Mouse (Mus musculus) spleen, postnatal 4 days (tissue): ENCODE data around the gene Epn2.

ENCODE experiments used
- DNase-seq, 2 experiments: peaks; one replicate each; pipeline ENCODE4 v3.0.0; 2022; ENCODE audit warnings: low spot score in 2 of 2

Epn2 gene

DNA sequence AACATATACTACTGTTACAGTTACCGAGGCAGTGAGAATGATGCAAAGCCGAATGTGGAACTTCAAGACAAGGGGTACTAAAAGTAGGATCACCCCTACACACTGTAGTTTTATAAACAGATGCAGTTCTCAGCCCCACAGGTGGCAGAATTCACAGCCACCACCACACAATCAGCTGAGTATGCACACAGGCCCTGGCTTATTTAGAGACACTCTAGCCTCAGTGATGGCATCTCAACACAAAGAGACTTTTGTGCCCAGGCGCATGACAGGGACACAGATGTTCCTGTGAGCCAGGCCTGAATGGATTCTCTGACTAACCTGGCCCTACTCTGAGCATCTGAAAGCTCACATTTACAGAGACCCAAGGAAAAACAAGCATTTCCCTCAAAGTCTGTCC lies 42.1 kb downstream of the Epn2 start:
- no peak for DNase-seq

DNA sequence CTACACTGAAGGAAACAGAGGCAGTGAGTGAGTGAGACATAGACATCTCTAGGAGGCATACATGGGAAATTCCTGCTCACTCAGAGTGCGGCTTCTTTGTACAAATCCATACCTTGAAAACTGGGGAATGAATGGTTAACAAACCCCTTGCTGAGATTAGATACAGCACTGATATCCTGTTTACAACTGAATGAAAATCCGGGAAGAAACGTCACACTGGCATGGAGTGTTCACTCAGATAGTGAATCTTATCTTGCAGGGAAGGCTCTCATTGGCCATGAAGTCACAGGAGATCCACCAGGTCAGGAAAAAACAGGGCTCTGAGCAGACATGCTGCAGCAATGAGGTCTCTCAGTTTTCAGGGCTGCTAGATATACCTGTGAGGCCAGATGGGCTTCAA lies 42.5 kb downstream of the Epn2 start:
- DNase-seq = no peak

DNA sequence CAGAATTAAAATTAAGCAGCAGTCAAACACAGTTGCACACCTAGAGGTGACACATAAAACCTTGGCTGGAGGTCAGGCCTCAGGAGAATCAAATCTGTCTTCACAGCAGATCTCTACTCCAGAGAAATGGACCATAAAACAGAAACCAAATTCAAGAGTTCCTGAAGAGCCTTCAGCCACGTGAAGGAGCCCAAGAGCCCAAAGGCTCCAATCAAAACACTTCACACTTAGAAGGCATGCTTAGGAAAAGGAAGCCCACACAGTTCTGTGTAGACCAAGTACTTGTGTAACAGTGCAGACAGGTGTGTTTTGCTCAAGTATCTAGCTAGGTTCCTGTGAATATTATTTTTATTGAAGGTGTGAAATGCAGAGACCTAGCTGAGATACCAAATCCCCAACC lies 44.0 kb downstream of the Epn2 start:
- no peak for DNase-seq

DNA sequence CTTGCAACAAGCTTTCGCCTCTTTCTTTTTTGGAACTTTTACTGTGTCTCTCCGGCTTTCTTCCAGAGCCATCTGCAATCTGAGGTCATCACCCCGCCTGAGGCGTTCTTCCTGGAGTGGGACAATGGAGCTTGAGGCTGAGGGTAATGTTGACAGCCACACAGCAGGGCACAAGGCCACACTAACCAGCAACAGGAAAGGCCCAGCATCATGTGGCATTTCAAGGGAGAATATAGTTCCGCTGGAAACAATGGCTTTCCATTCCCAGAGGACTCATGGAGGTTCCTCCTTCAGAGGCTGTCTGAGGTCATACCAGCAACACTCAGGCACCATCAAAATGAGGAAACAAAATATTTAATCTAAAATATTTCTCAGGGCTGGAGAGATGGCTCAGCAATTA lies 45.9 kb downstream of the Epn2 start:
- DNase-seq = no peak

DNA sequence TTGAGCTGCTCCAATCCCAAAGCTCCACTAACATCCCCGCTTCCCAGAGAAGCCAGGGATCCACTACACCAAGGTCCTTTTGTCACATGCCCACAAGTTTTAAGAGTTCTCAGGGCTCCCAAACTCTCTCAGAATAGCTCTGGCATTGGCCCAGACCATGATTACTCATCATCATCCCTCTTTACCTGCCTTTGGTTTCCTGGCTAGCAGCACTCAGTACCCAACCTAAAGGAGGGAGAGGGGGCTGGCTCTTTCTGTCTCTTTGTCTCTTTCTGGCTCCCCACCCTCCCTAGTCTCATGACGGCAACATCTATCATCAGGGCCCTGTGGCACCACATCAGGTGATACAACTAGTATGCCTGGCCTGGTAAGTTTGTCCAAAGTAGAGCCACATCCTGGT lies 46.7 kb downstream of the Epn2 start:
- DNase-seq = no peak

DNA sequence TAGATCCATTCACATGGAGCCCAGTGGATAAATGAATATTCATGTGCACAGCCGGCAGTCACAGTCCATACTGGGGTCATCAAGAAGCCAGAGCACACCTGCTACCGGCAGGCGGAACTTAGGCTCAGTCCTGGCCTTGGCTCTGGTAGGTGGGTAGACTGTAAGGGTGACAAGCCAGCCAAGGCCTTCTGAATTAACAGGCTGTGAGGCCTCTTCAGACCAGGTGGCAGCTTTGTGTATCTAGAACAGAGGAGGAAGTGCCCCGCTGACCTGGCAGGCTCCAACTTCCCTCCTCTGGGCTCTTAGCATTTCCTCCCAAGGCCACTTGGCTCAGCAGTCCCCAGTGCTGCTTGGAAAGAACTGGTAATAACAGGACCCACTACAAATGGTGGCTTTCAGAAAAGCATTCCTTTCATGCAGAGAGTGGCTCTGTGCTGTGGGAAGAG lies 50.2 kb downstream of the Epn2 start:
- DNase-seq = no peak

DNA sequence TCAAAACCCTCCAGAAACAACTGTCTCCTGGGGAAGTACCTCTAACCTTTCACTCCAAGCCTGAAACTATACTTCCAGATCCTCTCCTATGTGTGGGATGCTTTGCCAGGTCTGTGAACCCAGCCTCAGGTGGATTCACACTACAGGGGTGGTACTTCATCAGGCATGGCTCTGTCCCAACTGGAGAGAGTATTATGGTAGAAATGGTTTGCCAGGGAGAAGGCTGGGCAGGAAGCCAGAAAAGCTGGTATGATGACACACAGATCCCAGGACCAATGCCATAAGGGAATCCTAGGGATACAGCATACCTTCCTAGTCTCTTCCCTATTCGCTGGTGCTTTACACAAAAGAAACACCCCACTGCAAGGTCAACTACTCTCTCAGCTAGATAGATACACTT lies 52.6 kb downstream of the Epn2 start:
- no peak for DNase-seq

DNA sequence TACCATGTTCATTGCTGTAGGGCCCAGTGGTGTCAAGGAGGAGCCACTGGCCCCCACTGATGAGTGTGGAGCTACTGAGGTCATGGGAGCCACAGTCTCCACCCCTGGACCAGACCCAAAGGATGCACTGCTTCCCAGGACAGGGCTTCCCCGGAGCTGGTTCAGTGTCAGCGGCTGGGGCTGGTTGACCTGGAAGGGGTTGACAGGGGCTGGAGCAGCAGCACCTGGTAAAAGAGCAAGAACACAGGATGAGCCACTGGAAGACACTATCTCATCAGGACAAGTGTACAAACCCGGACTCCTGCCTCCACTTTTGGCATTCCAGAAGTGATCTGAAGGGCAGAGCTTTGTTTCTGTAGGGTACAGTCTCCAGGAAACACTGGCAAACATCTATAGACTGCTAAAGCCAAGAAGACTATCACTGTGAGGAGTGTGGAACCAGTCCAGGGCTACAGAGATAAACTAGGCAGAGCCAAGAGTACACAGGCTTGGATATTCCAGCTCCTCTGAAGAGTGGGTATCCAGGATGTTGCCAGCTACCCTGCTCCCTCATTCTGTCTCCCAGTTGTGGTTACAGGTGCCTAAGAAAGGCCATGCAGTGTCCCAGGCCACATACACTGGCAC lies 59.9 kb downstream of the Epn2 start:
- no peak for DNase-seq

DNA sequence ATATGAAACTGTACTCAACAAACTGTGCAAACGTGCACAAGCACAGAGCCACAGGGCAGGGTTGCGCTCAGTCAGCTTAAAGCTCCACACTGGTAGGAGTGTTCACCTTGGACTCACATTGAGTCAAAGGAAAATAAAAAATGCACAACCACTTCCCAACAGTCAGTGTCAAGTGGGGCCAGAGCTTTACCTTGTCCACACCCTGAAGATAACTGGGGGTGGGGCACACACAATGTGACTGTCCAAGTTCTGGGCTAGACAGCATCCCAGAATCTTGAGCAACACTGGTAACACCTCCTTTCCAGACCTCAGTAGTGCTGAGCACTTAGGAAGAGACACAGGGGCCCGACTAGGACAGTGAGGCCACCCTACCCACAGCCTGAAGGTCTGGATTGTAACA lies 60.6 kb downstream of the Epn2 start:
- DNase-seq = no peak

DNA sequence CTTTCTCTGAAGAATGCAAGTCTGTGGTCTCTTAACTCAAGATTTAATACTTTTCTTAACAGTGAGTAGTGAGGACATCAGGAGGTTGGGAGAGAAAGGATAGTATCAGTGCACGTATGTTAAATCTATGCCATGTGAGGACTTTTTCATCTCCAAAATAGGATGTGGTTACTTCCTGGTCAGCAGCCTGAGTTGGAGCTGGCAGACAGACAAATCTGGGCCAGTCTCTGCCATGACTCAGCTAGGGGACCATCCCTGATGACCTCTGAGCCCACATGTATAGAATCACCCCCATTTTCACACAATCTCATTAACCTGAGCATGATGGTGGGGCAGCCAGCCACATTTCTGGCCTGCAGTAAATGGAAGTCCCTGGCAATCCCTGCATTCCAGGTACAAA lies 61.5 kb downstream of the Epn2 start:
- no peak for DNase-seq

DNA sequence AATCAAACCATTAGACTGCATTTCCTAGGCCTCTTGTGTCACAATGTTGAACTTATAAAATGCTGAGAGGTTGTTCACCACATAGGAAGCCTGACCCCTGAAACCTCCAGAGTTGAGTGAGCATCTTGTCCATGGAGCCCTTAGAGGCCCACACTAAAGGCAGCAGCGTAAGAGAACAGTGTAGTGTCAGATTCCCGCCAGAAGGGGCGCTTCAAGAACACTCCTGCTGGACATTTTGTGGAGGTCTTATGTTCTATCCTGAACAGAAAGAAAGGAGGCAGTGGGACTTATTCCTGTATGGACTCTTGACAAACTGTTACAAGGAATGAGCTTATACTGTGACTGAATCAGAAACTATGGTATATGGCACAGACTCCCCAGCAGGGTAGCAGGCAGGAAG lies 64.5 kb downstream of the Epn2 start:
- no peak for DNase-seq

DNA sequence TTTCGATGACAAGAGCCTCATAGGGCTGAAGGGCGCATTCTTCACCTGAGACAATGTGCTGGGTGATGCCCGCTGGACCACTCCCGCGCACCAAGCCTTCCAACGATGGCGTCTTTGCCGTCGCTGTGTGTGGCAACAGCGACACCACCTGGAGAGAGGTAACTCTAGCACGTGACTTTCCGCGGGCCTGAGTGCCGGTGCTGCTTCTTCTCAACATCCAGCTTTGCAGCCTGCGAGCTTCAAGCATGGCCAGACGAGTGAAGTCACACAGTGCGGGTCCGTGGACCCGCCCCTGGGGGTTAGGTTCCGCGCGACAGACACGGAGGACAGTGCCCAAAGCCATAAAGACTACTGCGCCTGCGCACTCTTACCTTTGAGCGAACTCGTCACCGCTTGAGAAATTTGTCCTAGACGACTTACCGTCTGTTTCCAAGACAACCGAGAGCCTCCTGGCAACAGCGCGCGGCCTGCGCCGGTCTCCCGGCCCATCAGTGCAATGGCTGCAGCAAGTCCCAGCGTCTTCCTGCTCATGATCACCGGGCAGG lies 74.7 kb downstream of the Epn2 start, which contains the start of gene B9d1:
Gene B9d1 (plus strand): TSS at position 432 of the 545 bp plus-strand sequence.
- peak; percentile 87 to 94 for DNase-seq

DNA sequence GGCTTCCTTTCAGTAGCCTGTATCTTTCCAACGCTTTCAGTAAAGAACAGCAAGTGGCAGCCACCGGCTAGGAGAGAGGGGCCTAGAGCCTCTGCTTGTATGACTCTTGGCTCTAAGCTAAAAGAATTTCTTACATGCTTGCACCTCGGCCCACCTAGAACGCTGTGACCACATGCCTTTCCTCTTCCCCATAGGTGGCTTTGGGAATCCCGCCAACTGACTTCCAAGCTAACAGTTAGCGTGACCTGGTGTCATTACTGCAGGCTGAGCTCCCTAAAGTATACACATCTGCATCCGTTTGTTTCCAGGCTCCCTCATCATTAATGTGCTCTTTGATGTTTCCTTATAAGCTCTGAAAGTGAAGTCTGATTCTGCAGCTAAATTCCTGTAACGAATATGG lies 75.6 kb downstream of the Epn2 start:
- no peak for DNase-seq

DNA sequence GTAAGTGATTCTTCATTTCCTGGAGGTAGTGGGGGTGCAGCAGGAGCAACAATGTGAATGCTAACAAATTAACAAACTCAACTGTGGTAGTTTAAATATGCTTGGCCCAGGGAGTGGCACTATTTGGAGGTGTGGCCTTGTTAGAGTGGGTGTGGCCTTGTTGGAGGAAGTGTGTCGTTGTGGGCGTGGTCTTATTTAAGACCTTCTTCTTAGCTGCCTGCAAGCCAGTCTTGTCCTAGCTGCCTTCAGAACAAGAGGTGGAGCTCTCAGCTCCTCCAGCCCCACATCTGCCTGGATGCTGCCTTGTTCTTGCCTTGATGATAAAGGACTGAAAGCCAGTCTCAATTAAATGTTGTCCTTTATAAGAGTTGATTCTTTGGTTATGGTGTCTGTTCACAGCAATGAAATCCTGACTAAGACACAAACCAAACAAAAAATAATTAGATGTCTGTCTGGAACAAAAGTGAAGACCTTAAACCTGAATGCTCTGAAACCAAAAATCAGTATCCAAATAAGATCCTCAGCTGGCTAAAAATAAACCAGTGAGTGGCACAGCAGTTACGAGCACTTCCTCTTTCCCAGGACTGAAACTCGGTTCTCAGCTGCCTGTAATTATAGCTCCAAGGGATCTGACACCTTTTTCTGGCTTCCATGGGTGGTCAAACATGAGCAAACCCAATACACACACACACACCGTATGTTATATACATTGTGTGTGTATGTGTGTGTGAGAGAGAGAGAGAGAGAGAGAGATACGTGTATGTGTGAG lies 80.6 kb downstream of the Epn2 start:
- no peak for DNase-seq

DNA sequence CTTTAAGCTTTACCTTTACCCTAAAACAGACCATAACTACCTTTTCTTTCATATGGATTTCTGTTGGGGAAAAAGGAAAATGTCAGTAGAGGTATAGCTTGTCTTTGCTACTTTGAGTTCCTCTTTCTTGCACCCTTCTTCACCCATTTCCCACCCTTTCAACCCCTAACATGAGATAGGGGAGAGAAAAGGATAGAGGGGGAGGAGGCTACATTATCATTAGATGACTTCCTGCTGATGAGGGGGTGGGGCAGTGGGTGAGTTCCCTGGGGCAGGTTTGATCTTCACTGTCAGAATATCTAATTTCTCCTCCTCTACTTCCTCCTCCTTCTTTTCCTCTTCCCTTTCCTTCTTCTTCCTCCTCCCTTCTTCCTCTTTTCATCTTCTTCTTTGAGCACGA lies 82.0 kb downstream of the Epn2 start:
- DNase-seq = no peak

DNA sequence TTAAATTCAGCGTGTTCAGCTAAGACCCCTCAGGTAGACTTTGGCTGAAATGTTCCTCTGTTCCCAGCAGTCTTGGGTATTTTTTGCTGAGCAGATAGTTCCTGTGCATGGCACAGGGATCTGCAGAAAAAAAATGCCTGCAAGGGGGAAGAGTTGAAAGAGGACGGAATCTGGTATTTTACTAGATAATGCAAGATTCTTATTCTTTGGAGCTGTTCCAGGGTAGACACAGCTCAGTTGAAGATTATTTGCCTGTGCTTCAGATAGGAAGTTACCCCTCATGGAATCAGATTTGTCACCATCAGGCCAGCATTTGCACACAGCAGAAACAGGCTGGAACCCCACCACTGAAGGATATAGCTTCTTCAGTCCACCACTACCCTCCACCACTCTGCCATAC lies 84.0 kb downstream of the Epn2 start:
- no peak for DNase-seq

DNA sequence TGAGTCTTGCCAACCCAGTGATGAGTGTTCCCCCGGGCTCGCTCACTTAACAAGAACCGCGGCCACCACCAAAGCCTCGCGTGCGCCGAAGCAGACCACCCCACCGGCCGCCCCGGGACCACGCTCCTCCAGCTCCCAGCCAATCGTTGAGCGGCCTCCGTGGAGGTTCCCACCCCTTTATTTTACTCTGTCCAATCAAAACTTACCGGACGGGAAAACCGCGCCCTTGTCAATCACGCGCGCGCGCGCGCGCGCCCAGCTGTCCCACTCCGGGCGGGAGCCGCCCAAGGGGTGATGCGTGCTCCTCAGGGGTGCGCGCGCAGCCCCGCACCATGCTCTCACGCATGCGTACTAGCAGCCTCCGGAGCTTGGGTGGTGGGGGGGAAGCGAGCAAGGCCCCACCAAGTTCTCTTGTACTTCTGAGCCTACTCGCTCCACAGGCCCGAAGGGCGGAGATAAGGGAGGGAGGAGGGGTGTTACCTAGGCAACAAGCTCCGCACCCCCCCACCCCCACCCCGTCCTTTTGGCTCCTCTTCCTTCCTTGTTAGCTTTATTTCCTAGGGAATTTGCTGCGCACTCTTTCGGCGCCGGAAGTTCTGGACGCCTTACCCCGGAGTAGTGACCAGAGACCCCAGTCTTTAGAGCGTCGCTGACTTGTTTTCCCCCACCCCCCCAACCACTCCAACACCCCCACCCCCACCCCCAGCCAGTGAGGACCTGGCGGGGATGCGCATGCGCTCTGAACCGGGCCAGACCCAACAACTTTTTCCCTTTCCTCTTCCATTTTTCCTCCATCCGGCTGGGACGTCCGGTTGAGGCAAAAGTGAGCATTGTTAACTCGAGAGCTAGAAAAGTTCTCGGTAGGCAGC lies 85.1 kb downstream of the Epn2 start, which contains the start of gene Mapk7:
Gene Mapk7 (minus strand): TSS at position 278 of the 869 bp plus-strand sequence.
- DNase-seq = peak; percentile 96 to 98

DNA sequence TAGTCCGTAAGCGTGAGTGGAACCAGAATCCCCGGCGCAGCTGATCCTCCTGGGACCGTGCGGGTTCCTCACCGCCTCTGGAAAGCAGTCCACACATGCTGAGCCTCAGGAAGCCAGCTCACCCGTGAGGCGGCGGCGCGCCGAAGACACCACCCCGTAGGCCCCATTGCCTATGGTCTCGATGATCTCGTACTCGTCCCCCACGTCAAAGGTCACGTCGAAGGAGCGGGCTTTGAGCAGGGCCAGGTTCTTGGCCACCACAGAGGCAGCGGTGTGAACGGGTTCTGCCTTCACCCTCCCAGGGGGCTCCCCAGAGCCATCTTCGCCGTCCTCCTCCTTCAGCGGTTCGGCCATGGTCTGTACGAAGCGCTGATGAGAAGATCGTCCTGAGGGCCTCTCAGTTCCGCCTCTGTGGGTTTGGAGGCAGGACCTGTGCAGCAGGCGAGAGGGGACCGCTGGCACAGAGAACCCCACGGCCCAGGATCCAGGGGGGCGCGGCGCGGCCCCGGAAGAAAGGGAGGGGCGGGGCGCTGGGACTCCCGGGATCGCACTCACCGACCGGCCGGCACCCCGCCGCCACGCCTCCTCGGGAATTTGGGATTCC lies 85.9 kb downstream of the Epn2 start:
- peak; percentile 35 to 77 for DNase-seq

DNA sequence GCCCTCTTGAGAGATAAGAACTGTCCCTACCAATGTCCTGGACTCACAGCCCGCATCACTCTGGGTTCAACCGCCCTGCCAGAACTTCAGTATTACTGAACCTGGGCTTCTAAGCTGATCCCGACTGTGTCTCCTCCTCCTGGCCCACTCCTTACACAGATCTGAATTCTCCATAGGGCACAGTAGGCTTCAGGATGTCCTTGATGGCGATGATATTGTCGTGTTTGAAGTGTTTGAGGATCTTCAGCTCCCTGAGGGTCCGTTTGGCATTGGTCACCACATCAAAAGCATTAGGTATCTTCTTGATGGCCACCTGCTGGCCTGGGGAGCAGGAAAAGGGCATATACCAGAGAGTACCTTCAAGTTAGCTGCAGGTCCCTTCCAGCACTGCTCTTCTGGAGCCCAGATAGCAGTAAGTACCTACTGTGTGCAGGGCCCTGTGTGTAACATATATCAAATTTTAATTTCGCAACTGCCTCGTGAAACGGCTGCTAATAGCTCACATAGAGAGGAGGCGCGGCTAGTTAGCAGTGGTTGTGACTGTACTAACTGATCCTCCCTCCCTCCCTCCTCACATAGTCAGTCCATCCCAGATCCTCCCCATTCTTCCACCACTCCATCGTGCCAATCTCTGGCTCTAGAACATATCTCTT lies 86.6 kb downstream of the Epn2 start:
- DNase-seq = no peak

DNA sequence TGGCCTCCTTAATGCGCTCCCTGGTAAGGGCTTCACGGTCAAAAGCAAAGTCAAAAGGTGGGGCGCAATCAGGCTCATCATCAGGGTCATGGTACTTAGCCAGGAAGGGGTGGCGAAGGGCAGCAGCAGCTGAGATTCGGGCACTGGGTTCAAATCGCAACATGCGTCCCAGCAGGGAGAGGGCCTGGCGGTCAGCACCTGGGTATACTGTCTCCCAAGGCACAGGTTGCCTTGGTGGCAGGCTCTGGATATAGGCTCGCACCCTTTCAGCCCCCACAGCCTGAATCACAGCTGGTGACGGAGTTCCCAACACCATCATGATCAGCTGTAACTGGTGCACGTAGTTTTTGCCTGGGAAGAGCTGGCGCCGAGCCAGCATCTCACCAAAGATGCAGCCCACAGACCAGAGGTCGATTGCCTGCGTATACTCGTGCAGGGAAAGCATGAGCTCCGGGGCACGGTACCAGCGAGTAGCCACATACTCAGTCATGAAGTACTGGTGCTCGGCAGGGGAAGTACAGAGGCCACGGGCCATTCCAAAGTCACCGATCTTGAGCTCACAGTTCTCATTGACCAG lies 88.5 kb downstream of the Epn2 start:
- DNase-seq = no peak

DNA sequence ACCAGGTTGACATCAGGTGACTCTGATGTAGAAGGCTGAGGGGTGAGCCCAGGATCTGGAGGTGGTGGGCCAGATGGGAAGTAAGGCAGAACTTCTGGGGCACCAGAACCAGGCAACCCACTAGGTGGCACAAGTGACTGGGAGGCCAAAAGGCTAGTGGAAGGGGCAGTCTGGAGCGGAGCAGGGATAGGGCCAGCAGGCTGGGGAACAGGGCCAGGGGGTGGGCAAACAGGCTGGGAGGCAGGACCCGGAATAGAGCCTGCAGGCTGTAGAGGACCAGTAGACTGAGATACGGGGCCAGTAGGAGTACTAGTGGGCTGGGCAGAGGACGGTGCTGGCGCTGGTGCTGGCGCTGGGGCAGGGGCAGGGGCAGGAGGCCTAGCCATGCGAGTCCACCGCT lies 89.6 kb downstream of the Epn2 start:
- no peak for DNase-seq
